Mouse (Mus musculus) megakaryocyte progenitor cell, adult 5-6 weeks (primary cell): ENCODE data around the gene Krtcap3. TPM values are rescaled to one million over a fixed set of nuclear protein-coding genes. Genes with fewer than 3 reads are reported as not detected.
A peak's percentile ranks its signal among the peaks of the same experiment; 100 is the strongest.

Experiments
- ATAC-seq: replicated peaks from 2 replicates; pipeline ENCODE4 v1.8.0; 2016; ENCODE audit warnings: mild to moderate bottlenecking, moderate TSS enrichment, inconsistent platforms; ENCODE audit not compliant: poor library complexity
- total RNA-seq, 2 experiments: library from RNA; stranded (forward) in 1 of 2; stranded (reverse) in 1 of 2; fragments of 157-497, 149-512 nt in 1 of 2; fragments of 200-1000 nt in 1 of 2; gene quantifications; 2 replicates each; pipeline versions ENCODE4 v1.2.3 to v1.2.4; 2015 to 2017

The Krtcap3 gene
- total RNA-seq, 2 experiments from 2014 or later: 1.3 to 4.1 TPM

DNA sequence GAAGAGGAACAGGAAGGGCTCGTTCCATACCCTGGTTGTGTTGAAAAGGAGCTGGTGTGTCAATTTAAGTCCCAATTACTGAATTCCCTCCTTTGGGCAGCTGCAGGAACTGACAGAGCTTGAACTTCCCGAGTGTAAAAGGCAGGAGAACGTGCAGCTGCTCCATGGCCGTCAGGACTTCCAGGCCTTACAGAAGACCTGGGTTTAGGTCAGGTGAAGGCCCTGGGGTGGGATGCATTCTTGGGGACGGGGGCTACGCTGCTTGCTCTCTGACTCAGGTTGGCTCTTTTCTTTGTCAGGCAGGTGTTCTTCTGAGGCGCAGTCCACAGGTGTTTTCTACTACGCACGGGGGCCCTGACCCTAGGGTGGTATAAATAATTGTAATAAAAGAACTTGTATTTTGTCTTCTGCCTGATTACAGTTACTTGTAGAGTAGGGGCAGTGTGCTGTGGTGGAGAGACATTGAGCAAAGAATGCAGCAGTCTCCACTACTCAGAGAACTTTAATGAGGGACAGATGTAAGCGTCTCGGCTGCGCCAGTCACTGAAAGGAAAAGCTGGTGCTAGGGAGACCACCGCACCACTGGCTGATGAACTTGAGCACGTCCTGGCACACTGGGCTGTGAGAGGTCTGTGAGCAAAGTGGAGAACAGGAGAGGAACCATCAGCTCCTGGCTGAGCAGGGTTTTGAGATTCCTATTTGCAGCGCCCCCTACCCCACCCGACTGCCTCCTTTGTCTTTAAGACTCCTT, 1.5 kb downstream of the Krtcap3 start:
- ATAC-seq: no peak

DNA sequence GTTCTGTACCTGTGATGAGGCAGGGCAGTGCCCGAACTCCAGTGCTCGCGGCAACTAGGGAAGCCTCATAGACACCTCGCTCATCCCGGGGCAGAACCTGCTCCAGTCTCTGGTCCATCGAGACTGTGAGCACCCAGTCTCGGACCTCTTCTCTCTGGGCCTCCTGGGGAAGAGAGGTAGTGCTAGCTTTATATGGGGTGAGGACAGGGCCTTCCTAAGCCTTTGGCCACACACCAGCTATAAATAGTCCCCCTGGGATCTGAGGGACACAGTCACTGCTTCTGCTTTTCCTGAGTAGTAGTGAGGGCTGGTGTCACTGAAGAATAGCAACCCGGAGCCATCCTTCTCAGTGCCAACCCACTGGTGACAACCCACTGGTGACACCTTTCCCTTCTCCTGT, 2.3 kb downstream of the Krtcap3 start:
- no peak for ATAC-seq

GRCm38 (mm10) chr5:31254452-31254851, 3.0 kb downstream of the Krtcap3 start:
- ATAC-seq: peak; percentile 43; the same call in 1 of the 2 replicates

DNA sequence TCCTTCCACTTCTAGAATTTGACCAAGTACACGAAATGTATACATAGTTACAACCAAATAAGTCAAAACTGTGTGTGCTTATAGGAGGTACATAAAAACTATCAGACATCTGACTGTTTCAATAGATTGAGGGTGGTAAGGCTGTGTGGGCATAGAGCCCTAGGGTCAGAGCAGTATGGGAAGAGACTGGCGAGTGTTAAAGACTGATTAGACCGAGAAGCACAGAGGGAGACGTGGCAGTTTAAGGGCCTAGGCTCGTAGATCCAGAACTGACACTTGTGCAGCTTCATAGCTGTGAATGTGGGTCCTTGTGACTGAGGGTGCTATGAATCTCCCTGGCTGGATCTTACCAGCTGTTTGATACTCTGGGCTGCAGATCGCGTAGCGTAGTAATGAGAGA, 3.4 kb downstream of the Krtcap3 start:
- peak; percentile 69 for ATAC-seq

DNA sequence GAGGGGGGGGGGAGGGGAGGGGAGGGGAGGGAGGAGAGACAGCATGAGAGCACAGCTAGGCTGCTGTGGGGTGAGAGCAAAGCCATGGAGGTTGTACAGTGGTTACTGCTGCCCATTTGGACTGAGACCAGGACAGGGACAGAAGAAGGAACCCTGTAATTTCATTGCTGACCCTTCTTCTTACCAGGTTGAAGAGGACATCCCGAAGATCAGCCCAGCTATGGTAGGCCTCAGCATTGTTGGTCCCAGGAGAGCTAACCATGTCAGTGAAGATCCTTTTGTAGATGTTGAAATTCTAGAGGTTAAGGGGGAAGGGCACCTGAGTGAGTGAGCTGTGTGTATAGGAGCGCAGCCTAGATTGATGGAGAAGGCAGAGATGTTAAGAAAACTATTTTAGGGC, 3.9 kb downstream of the Krtcap3 start:
- ATAC-seq: no peak

DNA sequence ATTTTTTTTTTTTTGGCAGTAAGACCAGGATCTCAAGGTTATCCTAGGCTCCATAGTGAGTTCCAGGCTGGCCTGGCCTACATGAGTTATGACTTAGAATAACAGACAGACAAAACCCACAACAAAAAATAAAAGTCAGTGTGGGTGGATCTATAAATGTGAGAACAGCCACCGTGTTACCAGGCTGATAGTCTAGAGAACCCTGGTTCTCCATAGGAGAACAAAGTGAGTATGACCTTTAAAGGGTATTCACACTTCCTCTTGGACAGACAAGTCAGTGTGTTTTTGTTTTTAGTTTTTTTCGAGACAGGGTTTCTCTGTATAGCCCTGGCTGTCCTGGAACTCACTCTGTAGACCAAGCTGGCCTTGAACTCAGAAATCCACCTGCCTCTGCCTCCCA, 4.5 kb downstream of the Krtcap3 start:
- ATAC-seq: no peak

DNA sequence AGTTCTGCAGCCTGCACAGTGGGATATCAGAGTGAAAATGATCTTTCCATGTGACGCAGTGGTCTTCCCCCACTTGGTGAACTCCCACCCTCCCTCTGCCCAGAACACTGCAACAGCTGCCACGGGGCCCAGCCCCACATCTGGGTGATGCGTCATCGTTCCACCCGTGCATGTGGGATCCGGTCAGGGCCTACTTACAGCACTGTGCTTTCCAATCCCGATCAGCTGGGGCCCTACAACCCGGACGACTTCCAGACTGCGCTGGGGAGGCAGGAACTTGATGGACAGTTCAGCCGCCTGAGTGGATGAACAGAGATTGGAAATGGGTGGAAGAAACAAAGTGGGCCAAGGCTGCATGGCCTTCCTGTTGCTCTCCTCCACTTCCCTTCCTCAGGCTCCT, 6.1 kb downstream of the Krtcap3 start:
- ATAC-seq: no peak

DNA sequence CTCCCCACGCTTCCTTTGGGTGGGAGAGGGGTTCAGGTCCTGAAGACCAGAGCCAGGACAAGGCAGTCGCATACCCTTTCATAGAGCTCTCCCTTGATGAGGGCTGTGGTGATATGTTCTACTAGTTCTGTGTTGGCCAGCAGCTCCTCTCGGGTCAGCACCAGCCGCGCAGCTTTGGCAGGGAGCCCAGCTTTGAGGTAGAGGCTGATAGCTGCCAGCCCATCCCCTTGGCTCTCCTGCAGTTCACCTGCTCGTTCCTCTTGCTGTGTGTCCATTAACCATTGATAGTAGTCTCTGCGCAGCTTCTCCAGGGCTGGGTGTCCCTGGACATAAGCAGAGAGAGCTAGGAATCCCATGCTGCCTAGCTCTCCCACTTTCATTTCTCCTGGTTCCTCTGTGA, 14.6 kb downstream of the Krtcap3 start:
- ATAC-seq: no peak

GRCm38 (mm10) chr5:31267686-31268085, 16.2 kb downstream of the Krtcap3 start:
- no peak for ATAC-seq

DNA sequence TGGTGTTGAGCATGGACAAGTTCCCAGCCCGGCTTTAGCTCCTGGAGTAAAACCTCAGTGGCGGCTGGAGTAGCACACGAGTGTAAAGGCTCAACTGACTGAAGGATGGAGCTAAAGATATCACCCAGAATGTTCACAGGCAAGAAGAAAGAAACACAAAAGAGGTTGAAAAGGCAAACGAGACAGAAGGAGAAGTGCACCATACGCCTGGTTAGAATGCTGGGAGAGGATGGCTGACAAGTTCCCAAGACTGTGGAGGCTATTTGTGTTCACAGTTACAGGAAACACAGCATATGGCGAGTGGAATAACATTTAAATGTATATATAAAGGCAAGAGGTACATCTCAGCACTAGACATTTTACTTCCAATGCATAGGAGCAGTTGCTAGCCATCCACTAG, 21.5 kb downstream of the Krtcap3 start:
- no peak for ATAC-seq

DNA sequence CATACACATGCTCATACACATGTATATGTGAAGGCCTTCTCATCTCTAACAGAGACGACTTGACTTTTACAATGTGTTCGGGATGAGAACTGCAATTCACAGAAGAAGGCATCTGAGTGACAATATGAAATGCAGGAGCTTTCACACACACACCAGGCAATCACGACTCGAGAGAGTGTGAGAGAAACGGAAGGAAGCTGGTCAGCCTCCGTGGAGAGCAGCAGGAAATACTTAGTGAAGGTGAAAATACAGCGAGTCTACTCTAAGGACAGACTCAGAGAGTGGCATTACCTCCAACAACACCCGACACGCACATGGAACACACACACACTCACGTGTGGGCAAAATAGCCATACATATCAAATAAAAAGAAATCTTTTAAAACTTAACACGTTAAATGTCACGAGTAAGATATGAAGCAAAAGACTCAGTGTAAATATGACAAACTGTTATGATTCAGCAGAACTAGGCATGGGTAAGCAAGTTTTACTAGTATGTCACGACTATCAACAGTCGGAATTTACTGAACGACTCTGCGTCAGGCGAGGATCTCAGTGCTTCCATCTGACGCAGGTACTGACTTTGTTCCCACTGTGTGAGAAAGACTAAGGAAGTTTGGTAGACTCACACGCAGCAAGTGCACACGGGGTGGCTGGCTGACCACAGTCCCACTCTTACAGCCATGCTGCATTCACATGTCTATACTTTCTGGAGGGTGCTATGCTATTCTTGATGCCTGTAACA, 27.9 kb downstream of the Krtcap3 start:
- ATAC-seq: no peak

DNA sequence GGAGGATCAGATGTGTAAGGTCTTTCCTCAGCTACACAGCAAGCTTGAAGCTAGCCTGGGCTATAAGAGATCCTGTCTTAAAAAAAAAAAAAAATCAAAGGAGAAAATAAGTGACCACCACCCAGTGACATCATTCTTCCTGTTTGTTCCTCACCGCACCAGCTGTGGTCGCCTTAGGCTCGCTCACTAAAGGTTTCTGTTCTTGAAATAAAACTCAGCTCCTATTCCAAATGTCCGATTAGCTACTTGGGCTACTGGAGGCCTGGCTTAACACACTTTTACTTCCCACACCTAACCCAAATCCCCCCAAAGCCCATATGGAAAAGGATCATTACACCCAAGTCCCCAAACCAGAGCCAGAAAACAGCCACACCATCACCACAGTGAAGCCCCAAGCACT, 36.7 kb downstream of the Krtcap3 start:
- no peak for ATAC-seq

GRCm38 (mm10) chr5:31288655-31289054, 37.2 kb downstream of the Krtcap3 start:
- no peak for ATAC-seq

- ATAC-seq: no peak
These were observed 38.2 kb downstream of the Krtcap3 start for GRCm38 (mm10) chr5:31289626-31290230.

- peak; percentile 95 for ATAC-seq
These were observed 39.2 kb downstream of the Krtcap3 start, which contains the start of gene Ift172 for GRCm38 (mm10) chr5:31290521-31291360. Gene Ift172 (minus strand): TSS chr5:31291116.

- ATAC-seq: no peak
These were observed 39.8 kb downstream of the Krtcap3 start for GRCm38 (mm10) chr5:31291361-31291688.

DNA sequence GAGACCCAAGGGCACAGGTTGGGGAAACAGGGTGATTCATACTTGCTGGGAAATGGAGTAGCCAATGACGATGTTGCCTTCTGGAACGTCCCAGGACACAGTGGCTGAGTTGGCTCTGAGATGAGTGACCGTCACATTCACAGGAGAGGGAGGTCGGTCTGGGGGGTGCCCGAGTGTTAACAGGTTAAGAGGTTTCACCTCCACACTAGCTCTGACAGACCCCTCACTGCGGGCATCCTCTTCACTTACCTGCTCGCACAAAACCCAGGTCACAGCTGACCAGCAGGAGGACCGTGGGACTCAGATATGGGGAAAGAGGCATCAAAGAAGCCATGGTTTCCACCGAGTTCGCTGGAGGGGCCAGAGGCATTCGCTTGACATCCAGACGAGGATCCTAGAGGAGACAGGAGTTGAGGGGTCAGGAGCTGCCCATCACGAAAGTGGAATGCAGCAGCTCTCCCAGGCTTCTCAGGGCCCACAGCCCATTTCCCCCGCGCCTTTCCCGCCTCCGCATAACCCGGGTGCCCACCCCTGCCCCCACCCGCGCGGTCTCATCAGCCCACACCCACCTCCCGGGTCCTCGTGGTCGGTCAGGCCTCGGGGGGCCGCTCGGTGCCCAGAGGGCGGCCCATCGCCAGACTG, 43.6 kb downstream of the Krtcap3 start:
- ATAC-seq: no peak

GRCm38 (mm10) chr5:31295606-31296141, 44.2 kb downstream of the Krtcap3 start, which contains the start of gene Fndc4:
Gene Fndc4 (minus strand): TSS chr5:31296080.
- no peak for ATAC-seq

DNA sequence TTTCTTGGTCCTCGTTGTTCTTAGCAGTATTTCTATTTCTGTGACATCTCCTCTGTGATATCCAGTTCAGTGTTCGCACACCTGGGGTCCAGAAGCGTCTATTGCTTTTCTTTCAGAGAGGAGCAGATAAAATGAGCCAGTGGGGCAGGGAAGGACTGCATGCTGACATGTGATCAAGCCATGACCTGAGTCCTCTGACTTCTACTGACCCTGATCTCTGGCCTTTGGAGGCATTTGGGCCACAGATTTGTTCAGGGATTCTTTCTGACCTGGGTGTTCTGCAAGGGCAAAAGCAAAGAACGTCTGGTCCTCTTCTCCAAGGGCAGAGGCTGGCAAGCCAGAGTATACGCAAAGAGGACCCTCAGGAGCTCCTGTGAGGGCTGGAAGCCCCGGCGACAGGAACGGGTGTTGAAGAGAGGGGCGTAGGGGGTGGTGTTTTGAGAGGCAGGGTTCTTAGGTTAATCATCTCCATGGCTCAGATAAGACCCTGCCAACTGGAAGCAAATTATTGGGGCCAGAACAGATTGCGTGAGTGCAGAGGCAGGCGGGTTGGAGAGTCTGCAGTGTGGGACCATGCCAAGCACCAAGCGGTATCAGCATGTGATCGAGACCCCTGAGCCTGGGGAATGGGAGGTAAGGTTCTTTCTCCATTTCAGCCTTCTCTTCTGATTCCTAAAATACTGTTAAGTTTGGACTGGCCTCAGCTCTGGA, 45.7 kb downstream of the Krtcap3 start, which contains the start of gene Gckr:
Gene Gckr (plus strand): TSS at position 397 of the 711 bp plus-strand sequence.
- no peak for ATAC-seq

GRCm38 (mm10) chr5:31297981-31298380, 46.5 kb downstream of the Krtcap3 start:
- ATAC-seq: no peak
